Mouse (Mus musculus) liver, embryonic 12.5 days (tissue): Measurements from ENCODE around the gene Mrpl20. TPM values are rescaled to one million over a fixed set of nuclear protein-coding genes. Genes with fewer than 3 reads are reported as not detected.

Source experiments
- ATAC-seq: fragments of 200-750 bp; cut with Nextera tagmentation; 2 replicates; pipeline ENCODE4 v1.8.0; 2017; ENCODE audit warnings: moderate number of reproducible peaks, mild to moderate bottlenecking, moderate library complexity
- H3K27ac ChIP-seq: fragments of 300-500 bp; sonication (generic); 2 replicates; pipeline ENCODE4 v1.5.1; 2016; ENCODE audit warnings: mild to moderate bottlenecking
- H3K27me3 ChIP-seq: fragments of 300-500 bp; sonication (generic); replicated peaks from 2 replicates; pipeline ENCODE4 v1.6.1; 2016; ENCODE audit warnings: mild to moderate bottlenecking, moderate library complexity
- H3K36me3 ChIP-seq: fragments of 300-500 bp; sonication (generic); 2 replicates; pipeline ENCODE4 v1.6.1; 2016; ENCODE audit warnings: mild to moderate bottlenecking, moderate library complexity
- H3K4me1 ChIP-seq: fragments of 300-500 bp; sonication (generic); 2 replicates; pipeline ENCODE4 v1.6.1; 2016
- H3K4me2 ChIP-seq: fragments of 300-500 bp; sonication (generic); 2 replicates; pipeline ENCODE4 v1.6.1; 2016; ENCODE audit warnings: mild to moderate bottlenecking, moderate library complexity
- H3K4me3 ChIP-seq: fragments of 300-500 bp; sonication (generic); 2 replicates; pipeline ENCODE4 v1.5.1; 2016; ENCODE audit warnings: mild to moderate bottlenecking, moderate library complexity
- H3K9ac ChIP-seq: fragments of 300-500 bp; sonication (generic); 2 replicates; pipeline ENCODE4 v1.6.1; 2016; ENCODE audit warnings: mild to moderate bottlenecking, moderate library complexity
- H3K9me3 ChIP-seq: fragments of 300-500 bp; sonication (generic); replicated peaks from 2 replicates; pipeline ENCODE4 v1.6.1; 2016; ENCODE audit warnings: mild to moderate bottlenecking, moderate library complexity
- WGBS: fragments of 180-500 bp; shearing (Covaris S2); methylation state at CpG from one replicate; pipeline ENCODE4 v1.1.7; 2016; ENCODE audit not compliant: insufficient replicate concordance; 5-methylcytosine and 5-hydroxymethylcytosine counted together
- polyA plus RNA-seq: library from polyadenylated mRNA; unstranded; fragments of >200 nt; fragmentation: Nextera tagmentation; extraction: Ambion mirVana; gene quantifications from 2 replicates; pipeline ENCODE4 v1.2.1, GENCODE M21; 2016

Gene Mrpl20
- polyA plus RNA-seq, 1 experiment from 2014 or later, result 223 TPM

- Histone ChIP-seq H3K9me3 (no peaks in the 10 kb centered on the region), H3K27ac (peak overlapping the region; percentile 92), H3K27me3 (no peaks in the 10 kb centered on the region), H3K9ac (peak overlapping the region; percentile 100), H3K4me2 (peak overlapping the region; percentile 86), H3K4me3 (peak overlapping the region; percentile 98), H3K4me1 (peaks cover 35% of the 10 kb centered on the region), H3K36me3 (peaks cover 80% of the 10 kb centered on the region)
- under 1% methylated on average over 49 of the region's 49 CpGs for WGBS
- ATAC-seq, result peak; percentile 43
Measured at GRCm38 (mm10) chr4:155812665-155813181, 10.0 kb downstream of the Mrpl20 start.

- Histone ChIP-seq H3K27me3 (no peaks in the 10 kb centered on the region), H3K4me3 (no peak overlapping the region), H3K27ac (no peak overlapping the region), H3K36me3 (peaks cover 91% of the 10 kb centered on the region), H3K4me2 (no peak overlapping the region), H3K9ac (no peak overlapping the region), H3K9me3 (no peaks in the 10 kb centered on the region), H3K4me1 (peaks cover 26% of the 10 kb centered on the region)
- no peak for ATAC-seq
- 84% methylated on average over 4 of the region's 4 CpGs for WGBS
Measured at GRCm38 (mm10) chr4:155817533-155817932, 14.9 kb downstream of the Mrpl20 start.

- Histone ChIP-seq H3K4me3 (no peak overlapping the region), H3K36me3 (peaks cover 98% of the 10 kb centered on the region), H3K9me3 (no peaks in the 10 kb centered on the region), H3K9ac (no peak overlapping the region), H3K4me2 (no peak overlapping the region), H3K27ac (no peak overlapping the region), H3K27me3 (no peaks in the 10 kb centered on the region), H3K4me1 (0 out of 2 replicates have a peak, but pooled peaks cover 5% of the 10 kb centered on the region)
- 79% methylated on average over 7 of the region's 7 CpGs for WGBS
- no peak for ATAC-seq
Measured at GRCm38 (mm10) chr4:155821025-155821424, 18.3 kb downstream of the Mrpl20 start.

- 0 out of 2 replicates have a peak, but pooled peaks cover 5% of the 10 kb centered on the region for H3K4me1 ChIP-seq
- no peak overlapping the region for H3K4me2 ChIP-seq
- H3K27ac ChIP-seq, result no peak overlapping the region
- no peak overlapping the region for H3K4me3 ChIP-seq
- H3K9me3 ChIP-seq, result no peaks in the 10 kb centered on the region
- no peak for ATAC-seq
- H3K36me3 ChIP-seq, result peaks cover 97% of the 10 kb centered on the region
- no peaks in the 10 kb centered on the region for H3K27me3 ChIP-seq
- WGBS, result 93% methylated on average over 16 of the region's 16 CpGs
- H3K9ac ChIP-seq, result no peak overlapping the region
Measured at GRCm38 (mm10) chr4:155823443-155823842, 20.8 kb downstream of the Mrpl20 start.

- no peak overlapping the region for H3K4me3 ChIP-seq
- peak overlapping the region; percentile 91 for H3K27ac ChIP-seq
- WGBS, result 91% methylated on average over 4 of the region's 4 CpGs
Measured at GRCm38 (mm10) chr4:155829866-155830265, 27.2 kb downstream of the Mrpl20 start.

GRCm38 (mm10) chr4:155830596-155830995, 27.9 kb downstream of the Mrpl20 start:
- ATAC-seq, result no peak
- Histone ChIP-seq H3K4me1 (peaks cover 32% of the 10 kb centered on the region), H3K9me3 (no peaks in the 10 kb centered on the region), H3K4me2 (peak overlapping the region; percentile 89), H3K9ac (peak overlapping the region; percentile 62), H3K27ac (peak overlapping the region; percentile 91), H3K4me3 (peak overlapping the region; percentile 80), H3K27me3 (no peaks in the 10 kb centered on the region), H3K36me3 (peaks cover 52% of the 10 kb centered on the region)
- WGBS, result 50% methylated on average over 8 of the region's 8 CpGs

More at GRCm38 (mm10) chr4:155829866-155830265, 27.2 kb downstream of the Mrpl20 start:
- no peak overlapping the region for H3K9ac ChIP-seq
- H3K36me3 ChIP-seq, result peaks cover 59% of the 10 kb centered on the region
- no peaks in the 10 kb centered on the region for H3K9me3 ChIP-seq
- no peak for ATAC-seq
- peak overlapping the region; percentile 89; the same call in 1 of the 2 replicates for H3K4me2 ChIP-seq
- peaks cover 32% of the 10 kb centered on the region for H3K4me1 ChIP-seq
- no peaks in the 10 kb centered on the region for H3K27me3 ChIP-seq

- peak; percentile 96 for ATAC-seq
- Histone ChIP-seq H3K27ac (peak within 1 kb of the TSS; percentile 91), H3K4me2 (peak within 1 kb of the TSS; percentile 89), H3K4me1 (peaks cover 32% of the 10 kb centered on the region), H3K36me3 (peaks cover 48% of the 10 kb centered on the region), H3K9me3 (no peaks in the 10 kb centered on the region), H3K4me3 (peak within 1 kb of the TSS; percentile 80), H3K27me3 (no peaks in the 10 kb centered on the region), H3K9ac (peak within 1 kb of the TSS; percentile 88)
- WGBS, result under 1% methylated on average over 49 of the region's 49 CpGs
Measured at GRCm38 (mm10) chr4:155831205-155831766, 28.6 kb downstream of the Mrpl20 start, which contains the start of gene Aurkaip1. Gene Aurkaip1 (plus strand): TSS chr4:155831272.

GRCm38 (mm10) chr4:155831831-155832230, 29.2 kb downstream of the Mrpl20 start:
- WGBS, result under 1% methylated on average over 25 of the region's 25 CpGs
- peak overlapping the region; percentile 91 for H3K27ac ChIP-seq

GRCm38 (mm10) chr4:155832321-155832720, 29.6 kb downstream of the Mrpl20 start:
- WGBS, result 46% methylated on average over 10 of the region's 10 CpGs
- peak overlapping the region; percentile 91 for H3K27ac ChIP-seq
- peaks cover 37% of the 10 kb centered on the region for H3K36me3 ChIP-seq
- no peaks in the 10 kb centered on the region for H3K27me3 ChIP-seq
- peaks cover 32% of the 10 kb centered on the region for H3K4me1 ChIP-seq
- peak overlapping the region; percentile 80 for H3K4me3 ChIP-seq
- no peaks in the 10 kb centered on the region for H3K9me3 ChIP-seq
- peak overlapping the region; percentile 89 for H3K4me2 ChIP-seq
- ATAC-seq, result no peak
- peak overlapping the region; percentile 88 for H3K9ac ChIP-seq

More at GRCm38 (mm10) chr4:155831831-155832230, 29.2 kb downstream of the Mrpl20 start:
- Histone ChIP-seq H3K4me3 (peak overlapping the region; percentile 80), H3K9ac (peak overlapping the region; percentile 88), H3K9me3 (no peaks in the 10 kb centered on the region), H3K4me1 (peaks cover 32% of the 10 kb centered on the region), H3K27me3 (no peaks in the 10 kb centered on the region), H3K4me2 (peak overlapping the region; percentile 89), H3K36me3 (peaks cover 42% of the 10 kb centered on the region)
- peak; percentile 23 for ATAC-seq

GRCm38 (mm10) chr4:155833234-155833633, 30.6 kb downstream of the Mrpl20 start:
- H3K27ac ChIP-seq, result no peak overlapping the region
- H3K9ac ChIP-seq, result peak overlapping the region; percentile 88; the same call in 1 of the 2 replicates
- H3K36me3 ChIP-seq, result peaks cover 28% of the 10 kb centered on the region
- H3K27me3 ChIP-seq, result no peaks in the 10 kb centered on the region
- WGBS, result 69% methylated on average over 4 of the region's 4 CpGs
- H3K4me2 ChIP-seq, result peak overlapping the region; percentile 89; the same call in 1 of the 2 replicates
- peak overlapping the region; percentile 80; the same call in 1 of the 2 replicates for H3K4me3 ChIP-seq
- peaks cover 41% of the 10 kb centered on the region for H3K4me1 ChIP-seq
- H3K9me3 ChIP-seq, result no peaks in the 10 kb centered on the region
- ATAC-seq, result no peak

- no peak overlapping the region for H3K4me2 ChIP-seq
- peaks cover 23% of the 10 kb centered on the region for H3K36me3 ChIP-seq
- H3K27me3 ChIP-seq, result no peaks in the 10 kb centered on the region
- no peak for ATAC-seq
- no peak overlapping the region for H3K9ac ChIP-seq
- H3K27ac ChIP-seq, result peak overlapping the region; percentile 24; the same call in 1 of the 2 replicates
- 45% methylated on average over 2 of the region's 2 CpGs for WGBS
- H3K4me3 ChIP-seq, result no peak overlapping the region
- H3K9me3 ChIP-seq, result no peaks in the 10 kb centered on the region
- H3K4me1 ChIP-seq, result peaks cover 44% of the 10 kb centered on the region
Measured at GRCm38 (mm10) chr4:155833836-155834235, 31.2 kb downstream of the Mrpl20 start.

GRCm38 (mm10) chr4:155837404-155838010, 34.8 kb downstream of the Mrpl20 start:
- WGBS, result 35% methylated on average over 11 of the region's 11 CpGs
- no peaks in the 10 kb centered on the region for H3K9me3 ChIP-seq
- peaks cover 17% of the 10 kb centered on the region for H3K36me3 ChIP-seq
- ATAC-seq, result no peak
- H3K9ac ChIP-seq, result no peak overlapping the region
- H3K4me2 ChIP-seq, result no peak overlapping the region
- H3K27ac ChIP-seq, result no peak overlapping the region
- H3K4me3 ChIP-seq, result no peak overlapping the region
- peaks cover 34% of the 10 kb centered on the region for H3K27me3 ChIP-seq
- H3K4me1 ChIP-seq, result peaks cover 59% of the 10 kb centered on the region
